ENCODE assay signal across 15 mouse cellular contexts in genomic region chr4:65888332-65888993, GRCm38 (mm10).
DNase-seq lines count a peak whose midpoint lies in the region; ATAC-seq lines count a peak whose summit lies in the region.
"Had no signal": no experiment of that assay in that cellular context is flagged by ENCODE, and none has a peak within 500 bp of the region (broad histone marks: within the 10 kb centered on the region; RNA-seq: fewer than 3 reads in every experiment).

No protein-coding gene starts in this region.

- no peaks in the 10 kb centered on the region for H3K9me3 ChIP-seq in hindbrain, embryonic 15.5 days
- no peaks in the 10 kb centered on the region for H3K9me3 ChIP-seq in neural tube, embryonic 15.5 days (replicated peaks)
- H3K9me3 ChIP-seq: lung, embryonic 15.5 days had no signal

- H3K27ac ChIP-seq in hindbrain, embryonic 15.5 days (replicated peaks): peak overlapping the region; percentile 43
- H3K27ac ChIP-seq in neural tube, embryonic 15.5 days (replicated peaks): 0 out of 2 replicates have a peak overlapping the region, but pooled peaks have one; percentile 15
- H3K27ac ChIP-seq: lung, embryonic 15.5 days; stomach, postnatal 0 days had no signal

- no peak overlapping the region for H3K9ac ChIP-seq in hindbrain, embryonic 15.5 days
- H3K9ac ChIP-seq in neural tube, embryonic 15.5 days (replicated peaks): no peak overlapping the region
- H3K9ac ChIP-seq: lung, embryonic 15.5 days had no signal

- no peak overlapping the region for H3K4me2 ChIP-seq in hindbrain, embryonic 15.5 days
- no peak overlapping the region for H3K4me2 ChIP-seq in neural tube, embryonic 15.5 days
- H3K4me2 ChIP-seq: lung, embryonic 15.5 days had no signal

- H3K4me1 ChIP-seq in hindbrain, embryonic 15.5 days (replicated peaks): peaks cover 7% of the 10 kb centered on the region
- H3K4me1 ChIP-seq in neural tube, embryonic 15.5 days: peaks cover 7% of the 10 kb centered on the region
- H3K4me1 ChIP-seq: lung, embryonic 15.5 days had no signal

- H3K36me3 ChIP-seq in hindbrain, embryonic 15.5 days: no peaks in the 10 kb centered on the region
- H3K36me3 ChIP-seq in neural tube, embryonic 15.5 days: no peaks in the 10 kb centered on the region
- H3K36me3 ChIP-seq: lung, embryonic 15.5 days had no signal

- ATAC-seq in hindbrain, embryonic 15.5 days (ENCODE audit: low FRiP score, low read depth): peak; percentile 95
- peak; percentile 74 for ATAC-seq in neural tube, embryonic 15.5 days (ENCODE audit: low FRiP score)

- WGBS in hindbrain, embryonic 15.5 days: 23% methylated on average over 5 of the region's 5 CpGs
- 35% methylated on average over 5 of the region's 5 CpGs for WGBS in neural tube, embryonic 15.5 days

- no peak overlapping the region for H3K4me3 ChIP-seq in hindbrain, embryonic 15.5 days
- H3K4me3 ChIP-seq in neural tube, embryonic 15.5 days (replicated peaks): no peak overlapping the region
- H3K4me3 ChIP-seq: erythroblast, embryonic 14.5 days; lung, embryonic 15.5 days had no signal

- peak; percentile 57 for DNase-seq in retina, postnatal 1 day
- no peak for DNase-seq in retina, embryonic 14.5 days (ENCODE audit: low spot score)
- peak; percentile 16 for DNase-seq in embryo, embryonic 11 days
- no peak for DNase-seq in urinary bladder, adult 18-20 months (ENCODE audit: low spot score in 2 of 2)
- no peak for DNase-seq in adrenal gland, adult (ENCODE audit: inconsistent age in 2 of 2, low spot score in 1 of 2)
- no peak for DNase-seq in gastrocnemius, postnatal 4 days (ENCODE audit: low spot score in 2 of 2)
- DNase-seq: gastrocnemius, postnatal 14 days; heart, postnatal 10 days; kidney, adult 9 months; right cerebral cortex, postnatal 25 days had no signal

- no peaks in the 10 kb centered on the region for H3K27me3 ChIP-seq in hindbrain, embryonic 15.5 days
- no peaks in the 10 kb centered on the region for H3K27me3 ChIP-seq in neural tube, embryonic 15.5 days (replicated peaks)
- H3K27me3 ChIP-seq: lung, embryonic 15.5 days had no signal

Comparison
In these comparisons a context has a peak if more than half of its experiments do, and no peak if none do; other contexts are left out.
1. DNase-seq: peak in retina, postnatal 1 day (single experiment) and embryo, embryonic 11 days (single experiment); none in retina, embryonic 14.5 days (single experiment), urinary bladder, adult 18-20 months (0 of 2), adrenal gland, adult (0 of 2) and gastrocnemius, postnatal 4 days (0 of 2).